Mouse (Mus musculus): ENCODE measurements at regions not wholly inside any gene's neighbourhood (a gene's known extent, or its start where the extent isn't known, plus 50 kb on each side); places are given as distances from the start of the nearest gene placed in this dataset.

DNA sequence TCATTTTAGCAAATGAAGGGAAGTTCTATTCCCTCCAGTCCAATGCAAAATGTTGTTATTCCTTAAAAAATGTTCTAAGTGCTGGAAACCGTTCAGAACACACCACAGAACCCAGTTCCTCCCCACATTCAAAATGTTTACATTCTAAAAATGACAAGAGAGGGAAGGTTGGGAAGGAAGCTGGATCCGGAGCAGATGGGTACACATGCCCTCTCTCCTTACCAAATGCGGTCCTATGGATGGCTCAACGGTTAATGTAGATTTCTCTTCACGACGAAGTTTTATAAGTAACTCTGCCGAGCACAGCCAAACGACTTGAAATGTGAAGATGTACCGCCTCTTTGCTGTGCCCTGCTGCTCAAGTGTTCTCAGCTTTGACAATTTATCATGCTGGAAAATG lies 88.3 kb downstream of the Cetn3 start:
- TF ChIP-seq POLR2A (IDR thresholded peaks at IDR 0.05; ENCODE audit: borderline replicate concordance, extremely low read depth, insufficient read depth, insufficient read length, poor library complexity, severe bottlenecking) (no peak), CTCF (IDR thresholded peaks at IDR 0.05; ENCODE audit: borderline replicate concordance, extremely low read depth, insufficient read depth, insufficient read length) (no peak)

Data from brain, embryonic 14.5 days (tissue).